Mouse (Mus musculus) thymus, adult 2 months (tissue): ENCODE measurements around the gene G6pdx. TPM values are rescaled to one million over a fixed set of nuclear protein-coding genes. Genes with fewer than 3 reads are reported as not detected.

ENCODE experiments used
- DNase-seq: peaks from one replicate; pipeline ENCODE4 v3.0.0; 2021
- H3K27ac ChIP-seq: fragments of 200-500 bp; 2 replicates; pipeline ENCODE4 v1.5.1; 2012; ENCODE audit warnings: low read length, control low read depth; ENCODE audit not compliant: control insufficient read depth, insufficient read depth
- H3K27me3 ChIP-seq: fragments of 200-500 bp; 2 replicates; pipeline ENCODE4 v1.6.1; 2012; ENCODE audit warnings: mild to moderate bottlenecking, low read length, moderate library complexity, mixed read lengths; ENCODE audit not compliant: control insufficient read depth, insufficient read depth
- H3K36me3 ChIP-seq: fragments of 200-500 bp; 2 replicates; pipeline ENCODE4 v1.6.1; 2012; ENCODE audit warnings: mild to moderate bottlenecking, low read length, moderate library complexity; ENCODE audit not compliant: control insufficient read depth, insufficient read depth
- H3K4me1 ChIP-seq: fragments of 200-500 bp; replicated peaks from 2 replicates; pipeline ENCODE4 v1.6.1; 2012; ENCODE audit warnings: low read length; ENCODE audit not compliant: control insufficient read depth, insufficient read depth
- H3K4me3 ChIP-seq: fragments of 200-500 bp; 2 replicates; pipeline ENCODE4 v1.5.1; 2012; ENCODE audit warnings: mild to moderate bottlenecking, low read length, control low read depth, moderate library complexity; ENCODE audit not compliant: control insufficient read depth, insufficient read depth
- CTCF ChIP-seq: fragments of 200-500 bp; IDR thresholded peaks from 2 replicates; pipeline ENCODE4 v1.5.1; 2012; ENCODE audit warnings: mild to moderate bottlenecking, control low read depth, low read length, moderate library complexity, borderline replicate concordance; ENCODE audit not compliant: control insufficient read depth, poor library complexity, insufficient read depth; ENCODE audit errors: extremely low read depth
- POLR2A ChIP-seq: fragments of 200-500 bp; IDR thresholded peaks from 2 replicates; pipeline ENCODE4 v1.6.1; 2012; ENCODE audit warnings: mild to moderate bottlenecking, low read length, control low read depth, moderate library complexity; ENCODE audit not compliant: control insufficient read depth, poor library complexity, insufficient read depth; ENCODE audit errors: extremely low read depth
- WGBS: fragments of 180-500 bp; shearing (Covaris S2); methylation state at CpG from one replicate; pipeline ENCODE4 v1.1.7; 2018; 5-methylcytosine and 5-hydroxymethylcytosine counted together
- polyA plus RNA-seq: library from polyadenylated mRNA; depleted of rRNA; stranded (reverse); fragments of >200 nt; gene quantifications from 2 replicates; pipeline ENCODE4 v1.2.3, GENCODE M21; 2012

G6pdx gene
- polyA plus RNA-seq, 1 experiment: 36.0 TPM

DNA sequence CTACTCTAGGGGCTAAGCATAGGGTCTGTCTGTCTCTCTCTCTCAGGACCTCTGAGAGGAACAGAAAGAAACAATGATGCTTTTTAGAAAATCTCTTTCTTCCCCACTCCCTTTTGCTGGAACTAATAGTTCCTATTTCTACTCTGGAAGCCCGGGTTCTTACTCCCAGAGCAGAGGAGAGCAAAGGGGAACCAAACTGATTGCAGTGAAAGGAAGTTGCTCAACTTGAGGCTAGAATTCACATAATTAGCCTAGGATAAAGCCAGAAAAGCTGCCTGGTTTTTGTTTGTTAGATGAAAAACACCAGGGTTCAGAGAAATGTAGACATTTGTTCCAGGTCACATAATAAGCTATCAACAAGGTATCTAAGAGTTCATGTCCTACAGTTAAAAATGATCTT lies 2.7 kb downstream of the G6pdx start:
- no peak for TF ChIP-seq CTCF
- no peak for TF ChIP-seq POLR2A
- Histone ChIP-seq H3K36me3 (no peaks in the 10 kb centered on the region), H3K4me1 (peaks cover 4% of the 10 kb centered on the region; the same call in 1 of the 2 replicates), H3K4me3 (no peak overlapping the region), H3K27ac (no peak overlapping the region), H3K27me3 (no peaks in the 10 kb centered on the region)
- 46% methylated on average over 1 of the region's 1 CpGs for WGBS
- DNase-seq: no peak

- TF ChIP-seq POLR2A (no peak), CTCF (no peak)
- no peak overlapping the region for H3K4me3 ChIP-seq
- no peak for DNase-seq
- H3K36me3 ChIP-seq: no peaks in the 10 kb centered on the region
- no peaks in the 10 kb centered on the region for H3K27me3 ChIP-seq
- H3K27ac ChIP-seq: no peak overlapping the region
- 63% methylated on average over 4 of the region's 4 CpGs for WGBS
- peaks cover 4% of the 10 kb centered on the region; the same call in 1 of the 2 replicates for H3K4me1 ChIP-seq
These were observed 3.8 kb downstream of the G6pdx start for GRCm38 (mm10) chrX:74425195-74425594.

DNA sequence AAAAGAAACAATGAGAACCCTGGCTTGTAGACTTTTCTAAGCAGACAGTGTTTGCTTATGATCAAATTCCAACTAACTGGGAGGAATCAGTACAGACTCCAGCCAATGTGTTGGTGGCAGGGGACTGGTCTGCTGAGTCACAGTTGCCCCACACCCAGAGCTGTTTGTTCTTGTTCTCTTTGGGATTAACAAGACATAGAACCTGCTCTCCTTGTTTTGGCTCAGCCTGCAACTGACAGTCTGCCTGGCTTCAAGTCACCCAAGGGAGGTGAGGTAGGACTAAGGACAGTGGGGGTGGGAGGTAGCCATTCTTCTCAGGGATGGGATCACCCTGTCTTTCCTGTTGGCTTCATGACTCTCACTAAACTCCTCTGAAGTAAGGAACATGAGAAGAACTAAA lies 4.6 kb downstream of the G6pdx start:
- no peak for TF ChIP-seq CTCF
- no peak for TF ChIP-seq POLR2A
- H3K4me1 ChIP-seq: peaks cover 4% of the 10 kb centered on the region; the same call in 1 of the 2 replicates
- H3K27me3 ChIP-seq: no peaks in the 10 kb centered on the region
- H3K36me3 ChIP-seq: no peaks in the 10 kb centered on the region
- H3K4me3 ChIP-seq: no peak overlapping the region
- DNase-seq: no peak
- H3K27ac ChIP-seq: no peak overlapping the region

GRCm38 (mm10) chrX:74413377-74413776 lies 15.6 kb downstream of the G6pdx start:
- peak; percentile 70 for DNase-seq
- Histone ChIP-seq H3K27me3 (no peaks in the 10 kb centered on the region), H3K4me1 (no peaks in the 10 kb centered on the region), H3K4me3 (no peak overlapping the region), H3K27ac (no peak overlapping the region), H3K36me3 (no peaks in the 10 kb centered on the region)
- TF ChIP-seq POLR2A: no peak
- TF ChIP-seq CTCF: no peak

GRCm38 (mm10) chrX:74408340-74408739 lies 20.7 kb downstream of the G6pdx start:
- Histone ChIP-seq H3K27ac (no peak overlapping the region), H3K4me3 (no peak overlapping the region), H3K27me3 (no peaks in the 10 kb centered on the region), H3K36me3 (no peaks in the 10 kb centered on the region), H3K4me1 (no peaks in the 10 kb centered on the region)
- 9% methylated on average over 2 of the region's 2 CpGs for WGBS
- DNase-seq: no peak
- no peak for TF ChIP-seq CTCF
- TF ChIP-seq POLR2A: no peak

DNA sequence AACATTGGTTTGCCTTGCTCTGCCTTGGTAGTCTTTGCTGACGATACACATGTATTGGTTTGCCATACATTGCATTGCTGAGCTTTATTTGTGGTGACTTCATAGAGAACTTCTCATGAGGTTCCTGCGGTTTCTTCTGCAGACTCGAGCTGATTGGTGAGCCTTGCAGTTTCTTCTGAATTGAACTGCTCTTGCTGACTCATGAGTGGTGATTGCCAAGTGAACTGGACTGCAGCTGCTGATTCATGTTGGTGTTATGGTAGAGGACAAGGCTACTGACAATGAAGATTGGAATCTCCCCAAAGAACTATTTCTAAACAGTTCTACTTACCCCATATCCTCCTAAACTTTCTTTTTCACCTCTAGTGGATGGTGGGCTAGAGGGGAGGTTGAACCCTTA lies 28.9 kb downstream of the G6pdx start:
- 85% methylated on average over 3 of the region's 3 CpGs for WGBS
- TF ChIP-seq POLR2A (no peak), CTCF (no peak)
- DNase-seq: no peak
- no peak overlapping the region for H3K4me3 ChIP-seq
- no peaks in the 10 kb centered on the region for H3K4me1 ChIP-seq
- H3K27ac ChIP-seq: no peak overlapping the region
- H3K27me3 ChIP-seq: no peaks in the 10 kb centered on the region
- H3K36me3 ChIP-seq: no peaks in the 10 kb centered on the region
